Mouse (Mus musculus): ENCODE data around the gene Akt1s1.
"Not testable (repeated sequence)": the region's sequence is repeated elsewhere in the genome, so short reads cannot be mapped to it uniquely, and the experiment has no call there.

Akt1s1 gene

DNA sequence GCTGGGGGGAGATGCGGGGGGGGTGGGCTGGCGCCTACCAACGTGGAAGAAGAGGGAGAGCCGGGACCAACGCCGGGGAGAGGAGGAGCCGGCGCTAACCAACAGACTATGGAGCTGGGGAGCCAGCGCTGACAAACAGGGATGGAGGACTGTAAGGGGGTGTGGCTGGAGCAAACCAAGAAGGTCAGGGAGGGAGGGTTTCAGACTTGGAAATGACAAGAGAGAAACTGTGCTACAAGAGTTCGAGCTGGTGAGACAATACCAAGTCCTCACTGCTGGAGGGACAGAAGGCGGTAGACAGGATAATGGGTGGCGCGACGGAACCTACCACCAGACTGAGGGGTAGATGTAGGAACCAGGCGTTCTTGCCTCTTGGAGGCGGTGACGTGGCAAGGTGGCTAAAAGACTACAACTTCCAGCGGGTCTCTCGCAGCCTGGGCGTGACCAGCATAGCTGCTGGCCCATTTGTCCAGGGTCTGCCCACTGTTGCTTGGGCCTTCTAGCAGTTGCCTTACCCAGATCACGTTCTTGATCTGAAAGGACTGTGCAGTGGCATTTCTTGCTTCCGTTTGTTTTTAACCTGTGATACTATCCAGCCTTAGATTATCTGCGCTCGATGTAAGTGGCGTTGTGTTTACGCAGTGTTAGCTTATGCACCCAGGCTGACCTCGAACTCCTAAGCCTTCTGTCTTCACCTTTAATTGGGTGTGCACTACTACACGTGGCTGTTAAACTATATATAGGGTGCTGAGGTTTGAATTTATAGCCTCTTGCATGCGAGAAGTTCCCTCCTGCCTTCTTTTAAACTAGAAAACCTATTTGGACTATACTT, 21.1 kb downstream of the Akt1s1 start, which contains the start of gene Ptov1:
Gene Ptov1, minus strand, starts transcription at position 92 of the 832 bp plus-strand sequence.
- DNase-seq (ENCODE audit: low spot score): peak; percentile 94

DNA sequence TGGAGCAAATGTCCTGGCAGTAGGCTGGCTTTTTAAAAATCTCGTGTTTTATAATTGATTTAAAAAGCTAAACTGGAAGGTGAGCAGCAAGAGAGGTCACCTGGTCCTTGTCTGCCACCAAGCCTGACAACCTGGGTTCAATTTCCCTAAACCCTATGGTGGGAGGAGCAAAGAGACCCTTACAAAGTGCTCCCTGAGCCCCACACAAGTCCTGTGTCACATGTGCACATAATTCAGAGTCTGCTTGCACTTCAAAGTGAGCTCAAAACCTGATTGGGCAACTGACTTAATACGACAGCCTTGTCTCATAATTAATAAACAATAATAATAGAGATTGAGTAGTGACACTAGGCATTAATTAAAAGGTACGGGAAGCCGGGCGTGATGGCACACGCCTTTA, 21.8 kb downstream of the Akt1s1 start:
- no peak for DNase-seq (ENCODE audit: low spot score)

DNA sequence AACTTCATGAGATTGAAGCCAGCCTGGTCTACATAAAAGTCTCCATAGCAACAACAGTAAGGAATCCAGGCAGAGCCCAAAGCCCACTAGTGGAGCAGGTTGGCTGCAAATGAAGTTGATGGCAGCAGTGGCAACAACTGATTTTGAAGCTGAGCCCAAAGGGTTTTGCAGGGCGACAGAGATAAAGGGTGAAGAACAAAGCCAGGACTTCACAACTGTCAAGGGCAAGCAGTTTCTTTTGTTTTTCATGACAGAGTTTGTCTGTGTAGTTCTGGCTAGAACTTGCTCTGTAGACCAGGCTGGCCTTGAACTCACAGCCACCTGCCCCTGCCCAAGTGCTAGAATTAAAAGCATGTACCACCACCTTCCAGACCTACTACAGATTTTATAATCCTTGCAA, 22.4 kb downstream of the Akt1s1 start:
- no peak for DNase-seq (ENCODE audit: low spot score)

DNA sequence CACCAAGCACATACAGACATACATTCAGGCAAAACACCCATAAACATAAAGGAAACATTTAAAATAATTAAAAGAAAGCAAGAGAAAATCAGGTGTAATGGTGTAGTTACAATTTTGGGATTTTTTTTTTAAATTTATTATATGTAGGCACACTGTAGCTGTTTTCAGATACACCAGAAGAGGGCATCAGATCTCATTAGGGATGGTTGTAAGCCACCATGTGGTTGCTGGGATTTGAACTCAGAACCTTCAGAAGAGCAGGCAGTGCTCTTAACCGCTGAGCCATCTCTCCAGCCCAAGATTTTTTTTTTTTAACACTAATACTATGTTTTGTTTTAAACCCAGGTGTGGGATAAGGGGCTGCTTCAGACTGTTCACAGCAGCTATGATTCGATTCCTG, 23.0 kb downstream of the Akt1s1 start:
- not testable (repeated sequence) for DNase-seq (ENCODE audit: low spot score)

DNA sequence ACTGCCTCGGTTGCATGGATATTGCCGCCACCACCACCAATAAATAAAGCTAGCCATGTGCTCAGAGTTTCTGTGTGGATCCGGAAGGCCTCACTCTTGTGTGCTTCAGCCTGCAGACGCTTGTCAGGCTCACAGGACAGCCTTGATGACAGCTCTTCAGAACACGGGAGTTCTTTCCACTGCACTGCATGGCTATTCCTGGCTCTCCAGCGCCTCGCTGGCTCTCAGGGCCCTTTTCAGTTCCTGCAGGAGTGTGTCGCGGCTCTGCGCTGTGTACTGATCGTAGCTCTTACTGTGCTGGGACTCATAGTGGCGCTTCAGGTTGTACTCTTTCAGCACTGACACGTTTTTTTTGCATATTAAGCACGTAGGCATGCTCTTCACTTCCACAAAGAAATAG, 29.0 kb downstream of the Akt1s1 start:
- DNase-seq (ENCODE audit: low spot score): no peak

DNA sequence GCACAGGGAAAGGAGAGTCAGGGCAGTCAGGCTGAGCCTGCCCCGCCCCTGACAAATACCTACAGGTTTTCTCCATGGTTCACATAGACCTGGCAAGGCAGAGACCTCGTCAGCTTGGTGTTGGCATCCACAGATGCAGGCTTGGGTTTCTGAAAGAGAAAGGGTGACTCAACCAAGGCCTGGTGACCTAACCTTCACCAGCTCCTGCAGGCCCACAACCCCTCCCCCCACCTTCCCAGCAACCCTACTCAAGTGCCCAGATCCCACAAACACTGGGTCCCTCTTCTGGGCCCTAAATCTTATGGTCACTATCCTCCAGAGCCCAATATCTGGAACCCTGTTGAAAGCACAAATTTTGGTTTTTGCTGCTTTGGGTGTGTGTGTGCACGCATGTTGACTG, 34.2 kb downstream of the Akt1s1 start:
- no peak for DNase-seq (ENCODE audit: low spot score)

DNA sequence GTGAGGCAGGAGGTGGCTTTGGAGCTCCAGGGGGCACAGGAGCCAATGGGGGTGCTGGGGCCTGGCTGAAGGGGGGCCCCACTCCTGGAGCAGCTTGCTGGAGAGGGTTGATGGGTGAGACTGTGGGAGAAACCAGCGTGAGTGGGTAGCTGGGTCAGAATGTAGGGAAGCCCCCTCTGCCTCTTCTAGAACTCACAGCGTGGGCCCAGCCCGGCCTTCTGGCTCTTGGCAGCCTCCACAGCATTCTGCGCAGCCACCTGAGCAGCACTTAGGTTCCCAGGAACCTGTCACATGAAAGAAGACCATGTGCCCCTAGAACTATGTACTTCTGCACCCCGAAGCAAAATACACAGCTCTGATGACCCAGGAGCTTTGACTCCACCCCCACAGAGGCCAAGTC, 35.8 kb downstream of the Akt1s1 start:
- DNase-seq (ENCODE audit: low spot score): no peak

DNA sequence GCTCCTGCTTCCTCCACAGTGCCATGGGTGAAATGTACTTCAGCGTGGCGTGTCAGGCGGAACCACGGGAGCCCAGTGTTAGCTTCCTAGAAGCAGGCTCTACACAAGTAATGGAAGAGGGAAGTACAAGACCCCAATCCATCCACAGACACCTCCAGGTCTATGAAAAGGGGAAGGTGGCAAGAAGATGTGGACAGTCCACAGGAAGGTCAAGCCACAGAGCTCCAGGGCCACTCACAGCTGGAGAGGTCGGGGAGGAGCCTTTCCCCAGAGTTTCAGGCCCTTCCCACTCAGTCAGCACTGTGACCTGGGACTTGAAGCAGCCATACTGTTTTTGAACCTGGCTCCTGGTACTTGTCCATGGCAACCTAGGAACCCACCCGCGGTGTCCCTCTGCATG, 38.2 kb downstream of the Akt1s1 start:
- DNase-seq (ENCODE audit: low spot score): no peak

DNA sequence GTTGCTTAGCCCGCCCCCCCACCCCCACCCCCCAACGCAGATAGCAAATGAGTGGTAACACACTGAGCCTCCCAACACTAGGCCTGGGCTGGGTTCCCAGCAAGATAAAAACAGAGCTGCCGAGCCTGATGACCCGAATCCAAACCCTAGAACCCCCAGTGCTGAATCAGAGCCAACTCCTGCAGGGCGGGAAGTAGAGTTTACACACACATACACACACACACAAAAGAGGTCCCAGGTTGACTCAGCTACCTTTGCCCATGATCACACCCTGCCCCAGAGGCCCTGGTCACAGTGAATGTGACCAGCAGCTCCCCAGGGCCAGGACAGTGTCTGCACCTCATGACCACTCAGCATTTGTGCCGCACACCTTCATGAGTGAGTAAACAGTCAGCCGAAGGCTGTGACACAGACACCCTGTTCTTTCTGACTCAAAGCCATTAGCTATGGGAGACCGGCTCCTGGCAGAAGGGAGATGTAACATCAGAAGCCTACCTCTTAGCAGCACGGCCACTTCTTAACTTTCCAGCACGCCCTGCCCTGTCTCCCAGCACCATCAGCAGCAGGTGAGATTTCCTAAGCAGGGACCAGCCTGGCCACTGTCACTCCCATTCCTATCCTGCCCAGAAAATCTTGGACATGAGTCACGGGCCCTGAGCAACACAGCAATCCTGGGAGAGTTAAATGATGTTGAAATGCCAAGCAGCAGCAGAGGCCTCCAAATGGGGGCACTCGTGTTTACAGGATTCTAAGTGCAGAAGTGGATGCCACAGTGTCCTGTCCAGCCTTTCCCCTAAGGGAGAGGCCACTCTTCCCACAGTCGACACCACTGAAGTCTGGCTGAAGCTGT, 39.7 kb downstream of the Akt1s1 start:
- no peak for DNase-seq (ENCODE audit: low spot score)

DNA sequence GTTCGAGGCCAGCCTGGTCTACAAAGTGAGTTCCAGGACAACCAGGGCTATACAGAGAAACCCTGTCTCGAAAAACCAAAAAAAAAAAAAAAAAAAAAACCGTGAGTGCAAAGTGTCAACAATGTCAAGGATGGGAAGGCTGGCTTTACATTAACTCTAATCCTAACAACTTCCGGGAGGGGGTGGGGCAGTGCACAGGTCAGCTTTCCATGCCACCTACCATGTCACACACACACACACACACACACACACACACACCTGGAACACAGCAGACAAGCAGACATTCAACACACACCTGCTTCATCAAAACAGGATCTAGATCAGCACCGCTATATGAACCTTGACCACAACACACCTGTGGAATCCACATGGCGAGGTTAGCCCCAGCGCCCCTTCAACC, 41.4 kb downstream of the Akt1s1 start:
- no peak for DNase-seq (ENCODE audit: low spot score)

DNA sequence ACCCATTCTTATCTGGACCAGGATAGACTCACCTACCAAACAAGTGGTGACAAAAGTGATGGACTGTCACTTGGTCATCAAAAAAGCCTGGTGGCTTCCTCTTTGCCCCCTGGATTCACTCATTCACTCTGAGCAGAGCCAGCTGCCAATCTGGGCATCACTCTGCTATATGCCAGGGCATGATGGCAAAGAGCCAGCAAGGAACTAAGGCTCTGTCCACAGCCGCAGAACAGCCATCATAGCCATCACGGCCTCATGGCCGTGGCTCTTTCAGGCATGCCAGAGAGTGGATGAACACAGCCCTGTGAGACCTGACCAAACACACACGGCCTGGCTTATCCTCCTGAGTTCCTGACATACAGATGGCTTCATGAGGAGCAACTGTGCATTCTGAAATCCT, 41.9 kb downstream of the Akt1s1 start:
- DNase-seq (ENCODE audit: low spot score): no peak

DNA sequence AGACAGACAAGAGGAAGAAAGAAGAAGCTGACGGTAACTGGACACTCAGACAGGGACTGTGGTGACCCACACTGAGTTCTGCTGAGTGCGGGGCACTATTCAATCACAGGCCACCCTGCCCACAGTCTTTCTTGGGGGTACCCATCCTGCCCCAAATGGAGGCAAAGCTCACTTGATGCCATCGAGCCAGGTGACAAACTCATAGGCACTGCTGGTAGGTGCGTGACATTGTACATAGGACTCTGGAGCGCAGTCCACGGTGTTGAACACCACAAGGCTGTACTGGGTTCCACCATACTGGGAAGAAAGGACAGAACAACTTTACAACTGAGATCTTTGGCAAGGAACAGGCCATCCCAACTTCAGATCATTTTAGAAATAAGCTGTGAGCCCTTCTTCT, 42.8 kb downstream of the Akt1s1 start:
- no peak for DNase-seq (ENCODE audit: low spot score)

DNA sequence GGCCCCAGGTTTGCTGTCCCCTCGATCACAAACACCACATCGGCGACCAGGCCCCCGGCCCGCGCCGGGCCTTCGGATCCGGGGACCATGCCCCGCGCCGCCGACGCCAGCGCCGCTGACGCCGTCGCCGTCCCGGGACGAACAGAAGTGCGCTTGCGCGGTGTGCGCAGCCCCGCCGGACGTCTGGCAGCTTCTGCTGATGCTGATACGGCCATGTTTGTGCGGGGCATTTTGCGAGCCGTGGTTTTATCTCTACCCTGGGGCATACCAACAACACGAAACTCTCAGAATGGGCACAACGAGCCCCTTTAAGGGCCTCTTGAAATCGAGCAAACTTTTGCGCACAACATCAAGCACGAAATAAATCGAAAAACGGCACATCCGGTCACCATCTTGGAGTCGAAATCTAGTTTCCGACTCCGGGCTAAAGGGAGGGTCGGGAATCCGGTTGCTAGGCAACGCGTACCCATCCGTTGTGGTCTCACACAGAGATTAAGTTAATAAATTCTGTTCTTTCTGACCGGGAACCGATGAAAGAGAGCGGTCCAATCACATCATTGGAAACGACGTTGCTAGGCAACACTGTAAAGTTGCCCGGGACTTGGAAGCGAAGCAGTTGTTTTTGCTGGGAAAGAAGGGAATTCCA, 43.6 kb downstream of the Akt1s1 start, which contains the start of gene Med25:
Gene Med25, minus strand, starts transcription at position 437 of the 646 bp plus-strand sequence.
- DNase-seq (ENCODE audit: low spot score): peak; percentile 96

DNA sequence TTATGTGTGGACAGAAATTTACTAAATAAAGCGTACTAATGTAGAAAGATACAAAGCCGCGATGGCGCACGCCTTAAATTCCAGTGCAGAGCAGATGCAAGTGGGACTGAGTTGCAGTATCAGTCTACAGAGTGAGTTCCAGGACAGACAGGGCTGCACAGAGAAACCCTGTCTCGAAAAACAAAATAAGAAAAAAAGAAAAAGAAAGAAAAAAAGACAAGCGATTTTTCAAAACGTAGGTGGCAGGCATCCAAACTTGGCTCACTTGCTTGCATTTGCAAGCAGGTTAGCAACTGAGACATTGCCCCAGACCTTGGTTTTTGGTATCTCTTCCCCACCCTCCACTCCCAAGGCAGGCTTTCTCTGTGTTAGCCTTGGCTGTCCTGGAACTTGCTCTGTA, 44.4 kb downstream of the Akt1s1 start:
- peak; percentile 69 for DNase-seq (ENCODE audit: low spot score)

DNA sequence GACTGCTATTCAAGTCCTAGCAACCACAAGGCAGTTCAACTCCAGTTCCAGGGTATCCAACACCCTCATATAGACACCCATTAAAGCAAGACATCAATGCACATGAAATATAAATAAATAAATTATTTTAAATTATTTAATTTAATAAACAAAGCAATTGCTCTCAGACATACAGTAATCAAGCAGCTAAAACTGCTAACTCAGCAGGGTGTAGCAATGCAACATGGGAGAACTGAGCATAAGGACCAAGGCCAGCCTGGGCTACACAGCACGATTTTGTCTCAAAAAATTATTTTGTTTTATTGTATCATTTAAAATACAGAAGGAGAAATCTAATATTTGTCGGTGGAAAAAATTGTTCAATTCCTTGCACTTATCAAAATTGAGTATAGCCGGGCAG, 45.4 kb downstream of the Akt1s1 start:
- no peak for DNase-seq (ENCODE audit: low spot score)

DNA sequence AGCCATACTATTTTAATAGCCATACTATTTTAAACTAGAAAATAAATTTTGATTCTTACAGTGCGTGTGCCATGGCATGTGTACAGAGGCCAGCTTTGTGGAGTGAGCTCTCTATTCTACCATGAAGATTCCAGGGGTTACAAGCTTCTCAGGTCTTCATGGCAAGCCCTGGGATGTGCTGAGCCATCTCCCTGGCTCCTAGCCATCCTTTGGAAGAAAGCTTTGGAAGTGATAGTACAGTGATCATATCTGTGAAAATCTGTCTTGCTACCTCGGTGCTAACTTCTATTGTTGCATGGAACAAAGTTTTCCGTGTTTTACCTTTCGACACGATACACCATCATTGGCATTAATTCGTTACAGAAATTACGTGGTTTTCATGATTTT, 46.4 kb downstream of the Akt1s1 start:
- DNase-seq (ENCODE audit: low spot score): no peak

DNA sequence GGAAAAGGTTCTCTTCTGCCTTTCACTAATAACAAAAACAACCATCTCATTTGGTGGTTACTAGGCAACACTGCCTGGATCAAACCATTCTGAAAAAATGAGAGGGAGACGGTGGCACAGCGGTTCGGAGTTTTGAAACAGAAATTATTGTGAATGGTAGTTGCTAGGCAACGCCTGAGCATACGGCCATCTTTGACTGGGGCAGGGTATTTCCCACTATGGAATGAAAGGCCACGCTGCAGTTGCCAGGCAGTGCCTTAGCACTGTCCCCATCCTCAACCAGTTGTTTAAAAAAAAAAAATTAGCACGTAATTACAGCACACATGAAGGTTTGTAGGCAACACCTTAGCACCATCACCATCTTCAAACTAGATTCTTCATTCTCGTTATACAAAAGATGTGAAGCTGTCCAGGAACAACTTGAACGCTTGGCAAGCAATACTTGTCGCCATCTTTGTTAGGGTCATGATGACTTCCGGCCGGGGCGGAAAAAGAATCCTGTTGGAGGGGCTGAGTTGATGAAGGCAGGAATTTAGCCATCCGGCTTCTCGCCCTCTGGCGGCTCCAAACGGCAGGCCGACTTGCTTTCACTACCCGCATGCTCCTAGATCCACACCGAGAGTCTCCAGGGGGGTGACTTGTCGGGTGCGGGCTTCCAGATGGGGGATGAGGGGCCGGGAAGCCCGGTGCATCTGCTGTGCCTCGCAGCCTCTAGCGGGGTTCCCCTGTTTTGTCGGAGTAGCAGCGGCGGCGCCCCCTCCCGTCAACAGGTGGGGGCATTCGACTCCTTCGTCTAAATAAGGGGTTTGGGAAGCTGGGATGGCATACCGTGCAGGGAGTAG, 47.0 kb downstream of the Akt1s1 start, which contains the start of gene Fuz:
Gene Fuz, plus strand, starts transcription at position 487 of the 842 bp plus-strand sequence.
- DNase-seq (ENCODE audit: low spot score): peak; percentile 90

DNA sequence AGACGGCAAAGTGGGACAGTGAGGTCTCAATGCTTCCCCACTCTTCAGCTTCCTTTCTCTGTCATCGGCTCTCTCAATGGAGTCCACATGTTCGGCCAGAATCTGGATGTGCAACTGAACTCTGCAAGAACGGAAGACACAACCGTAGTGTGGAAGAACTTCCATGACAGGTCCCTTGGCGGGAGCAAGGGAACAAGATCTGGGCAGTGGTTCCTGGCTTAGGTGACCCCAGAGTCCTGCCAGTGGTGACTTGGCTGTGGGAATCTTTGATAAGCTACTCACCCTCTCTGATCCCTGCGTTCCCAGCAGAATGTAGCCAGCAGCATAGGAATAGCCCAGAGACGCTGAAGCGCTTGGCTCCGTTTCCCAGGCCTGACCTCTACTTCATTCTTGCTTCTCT, 47.7 kb downstream of the Akt1s1 start:
- no peak for DNase-seq (ENCODE audit: low spot score)

DNA sequence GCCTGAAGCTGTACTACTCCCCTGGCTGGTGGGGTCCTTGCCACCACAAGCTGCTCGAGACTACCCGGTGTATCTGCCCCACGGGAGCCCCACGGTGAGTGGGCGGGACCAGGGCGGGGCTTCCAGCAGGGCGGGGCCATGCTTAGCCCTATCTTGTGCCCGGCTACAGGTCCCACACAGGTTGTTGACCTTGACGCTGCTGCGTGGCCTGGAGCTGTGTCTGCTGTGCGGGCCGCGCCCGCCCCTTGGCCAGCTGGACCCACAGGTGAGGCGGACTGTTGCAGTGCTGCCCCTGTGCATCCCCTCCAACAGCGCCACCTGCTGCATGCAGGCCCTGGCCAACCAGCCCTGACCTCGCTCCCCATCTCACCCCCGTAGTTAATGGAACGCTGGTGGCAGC, 49.8 kb downstream of the Akt1s1 start:
- DNase-seq (ENCODE audit: low spot score): peak; percentile 43

DNA sequence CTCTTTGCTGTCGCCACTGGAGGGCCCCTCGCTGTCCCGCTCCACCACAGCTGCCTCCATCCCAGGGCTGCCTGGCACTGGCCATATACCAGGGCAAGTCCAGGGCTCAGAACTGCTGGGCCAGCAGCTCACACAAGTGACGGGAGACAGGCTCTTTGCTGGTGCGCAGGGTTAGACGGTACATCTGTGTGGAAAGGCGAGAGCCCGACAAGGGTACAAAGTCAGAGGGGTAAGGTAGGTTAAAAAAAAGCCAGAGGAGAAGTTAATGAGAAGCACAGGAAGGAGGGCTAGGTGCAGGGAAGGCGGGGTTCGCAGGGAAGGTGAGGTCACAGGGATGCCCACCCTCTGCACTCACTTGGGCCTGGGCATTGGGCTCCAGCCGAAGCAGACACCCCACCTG, 51.8 kb downstream of the Akt1s1 start:
- DNase-seq (ENCODE audit: low spot score): no peak

DNA sequence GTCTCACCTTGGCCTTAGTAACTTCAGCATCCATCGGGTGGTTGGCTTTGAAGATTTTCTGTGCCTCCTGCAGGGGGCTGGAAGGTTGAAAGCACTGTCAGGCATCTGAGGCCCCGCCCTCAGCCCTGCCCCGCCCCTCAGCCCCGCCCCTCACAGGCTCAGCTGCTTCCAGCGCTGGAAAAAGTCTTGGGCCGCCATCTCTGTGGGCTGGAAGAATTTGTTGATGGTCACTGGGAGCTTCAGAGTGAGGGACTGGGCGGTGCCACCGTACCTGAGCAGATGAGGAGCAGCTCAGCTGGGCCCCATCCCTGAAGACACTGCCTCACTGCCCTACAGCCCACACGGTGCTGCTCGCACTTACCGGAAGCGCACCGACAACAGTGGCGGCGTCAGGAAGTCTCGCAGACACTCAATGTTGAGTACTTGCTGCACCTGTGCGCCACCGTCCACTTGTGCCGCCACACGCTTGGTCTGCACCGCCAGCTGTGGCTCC, 52.5 kb downstream of the Akt1s1 start:
- no peak for DNase-seq (ENCODE audit: low spot score)

All from ovary, adult 18-20 months (tissue).